Mouse (Mus musculus): ENCODE measurements at regions not wholly inside any gene's neighbourhood (a gene's known extent, or its start where the extent isn't known, plus 50 kb on each side); places are given as distances from the start of the nearest gene placed in this dataset.

GRCm38 (mm10) chr9:117892601-117893000, 147.7 kb upstream of the Azi2 start:
- no peak overlapping the region for H3K4me2 ChIP-seq (ENCODE audit: low read depth, low read length)
- no peak for DNase-seq (ENCODE audit: low spot score)
- WGBS: 50% methylated on average over 6 of the region's 6 CpGs

DNA sequence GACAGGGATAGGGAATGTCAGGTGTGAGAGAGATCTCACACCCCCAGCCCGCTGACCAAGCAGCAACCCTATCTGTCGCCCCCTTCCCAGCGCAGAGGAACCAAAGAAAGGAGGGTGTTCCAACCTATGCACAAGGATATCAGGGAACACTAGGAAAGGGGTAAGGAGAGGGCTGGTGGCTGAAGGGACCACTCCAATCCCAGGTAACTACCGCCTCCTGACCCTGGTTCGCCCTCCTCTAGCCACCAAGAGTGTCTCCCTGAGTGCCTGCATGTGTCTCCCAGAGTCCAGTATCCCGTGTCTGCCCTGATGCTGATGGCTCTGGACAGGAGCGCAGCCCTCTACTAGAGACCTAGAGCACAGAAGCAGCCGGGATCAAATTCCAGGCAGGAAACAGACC, 167.1 kb upstream of the Azi2 start:
- ATAC-seq (ENCODE audit: low read depth) (no peak; the same call in 1 of the 2 replicates), DNase-seq (ENCODE audit: low spot score) (no peak)
- H3K4me2 ChIP-seq (ENCODE audit: low read depth, low read length): peak overlapping the region; percentile 98
- 0 out of 2 replicates have a peak overlapping the region, but pooled peaks have one; percentile 33 for H3K27ac ChIP-seq (replicated peaks; ENCODE audit: low read depth, low read length)
- H3K9ac ChIP-seq (ENCODE audit: low read depth, low read length): peak overlapping the region; percentile 65
- no peaks in the 10 kb centered on the region for H3K9me3 ChIP-seq (ENCODE audit: control insufficient read depth, low read length)
- peaks cover 27% of the 10 kb centered on the region for H3K27me3 ChIP-seq (replicated peaks; ENCODE audit: control insufficient read depth, insufficient read depth, low read length)
- peak overlapping the region; percentile 62 for H3K4me3 ChIP-seq (ENCODE audit: low read depth, low read length)
- no peaks in the 10 kb centered on the region for H3K36me3 ChIP-seq (ENCODE audit: control insufficient read depth, insufficient read depth, low read length)
- WGBS: 20% methylated on average over 8 of the region's 8 CpGs
- peaks cover 13% of the 10 kb centered on the region; the same call in 1 of the 2 replicates for H3K4me1 ChIP-seq (ENCODE audit: control insufficient read depth, insufficient read depth, low read length)

More at GRCm38 (mm10) chr9:117892601-117893000, 147.7 kb upstream of the Azi2 start:
- Histone ChIP-seq H3K4me3 (ENCODE audit: low read depth, low read length) (no peak overlapping the region), H3K27me3 (replicated peaks; ENCODE audit: control insufficient read depth, insufficient read depth, low read length) (no peaks in the 10 kb centered on the region), H3K9me3 (ENCODE audit: control insufficient read depth, low read length) (no peaks in the 10 kb centered on the region), H3K4me1 (ENCODE audit: control insufficient read depth, insufficient read depth, low read length) (no peaks in the 10 kb centered on the region), H3K36me3 (ENCODE audit: control insufficient read depth, insufficient read depth, low read length) (no peaks in the 10 kb centered on the region), H3K27ac (replicated peaks; ENCODE audit: low read depth, low read length) (no peak overlapping the region), H3K9ac (ENCODE audit: low read depth, low read length) (no peak overlapping the region)
- no peak for ATAC-seq (ENCODE audit: low read depth)

DNA sequence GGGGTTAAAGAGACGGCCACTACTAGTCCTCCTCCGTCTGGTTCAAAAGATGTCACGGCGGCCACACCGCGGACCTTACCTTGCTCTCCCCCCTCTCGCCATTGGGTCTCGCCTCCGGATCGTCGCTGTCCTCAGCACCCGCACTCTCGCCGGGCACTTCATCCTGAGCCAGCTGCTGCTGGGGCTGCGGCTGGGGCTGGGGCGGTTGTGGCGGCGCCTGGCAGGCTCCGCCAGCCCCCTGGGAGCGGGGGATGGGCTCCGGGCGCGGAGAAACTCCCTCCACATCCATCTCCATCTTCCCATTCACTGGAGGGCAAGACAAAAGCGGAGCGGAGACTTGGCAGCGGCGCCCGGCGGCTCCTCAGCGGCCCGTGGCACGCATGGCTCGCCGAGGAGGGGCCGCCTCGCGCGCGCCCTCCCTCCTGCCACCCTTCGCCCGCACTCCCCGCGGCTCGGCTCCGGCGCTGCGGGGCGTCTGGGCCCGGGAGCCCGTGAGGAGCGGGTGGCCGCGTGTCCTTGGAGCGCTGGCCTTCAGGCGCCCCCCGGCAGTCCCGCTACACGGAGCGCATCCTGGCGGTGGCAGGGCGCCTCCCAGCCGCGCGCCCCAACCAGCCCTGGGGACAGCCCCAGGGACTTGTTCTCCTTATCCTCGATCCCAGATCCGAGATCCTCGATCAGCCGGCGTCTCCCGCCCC, 167.8 kb upstream of the Azi2 start:
- Histone ChIP-seq H3K4me1 (ENCODE audit: control insufficient read depth, insufficient read depth, low read length) (peaks cover 13% of the 10 kb centered on the region; the same call in 1 of the 2 replicates), H3K9ac (ENCODE audit: low read depth, low read length) (peak overlapping the region; percentile 65), H3K4me2 (ENCODE audit: low read depth, low read length) (peak overlapping the region; percentile 98), H3K36me3 (ENCODE audit: control insufficient read depth, insufficient read depth, low read length) (no peaks in the 10 kb centered on the region), H3K4me3 (ENCODE audit: low read depth, low read length) (peak overlapping the region; percentile 62), H3K27me3 (replicated peaks; ENCODE audit: control insufficient read depth, insufficient read depth, low read length) (peaks cover 27% of the 10 kb centered on the region), H3K9me3 (ENCODE audit: control insufficient read depth, low read length) (no peaks in the 10 kb centered on the region), H3K27ac (replicated peaks; ENCODE audit: low read depth, low read length) (peak overlapping the region; percentile 33; the same call in 1 of the 2 replicates)
- peak; percentile 86 for ATAC-seq (ENCODE audit: low read depth)
- WGBS: 0% methylated on average over 35 of the region's 70 CpGs
- DNase-seq (ENCODE audit: low spot score): peak; percentile 54

DNA sequence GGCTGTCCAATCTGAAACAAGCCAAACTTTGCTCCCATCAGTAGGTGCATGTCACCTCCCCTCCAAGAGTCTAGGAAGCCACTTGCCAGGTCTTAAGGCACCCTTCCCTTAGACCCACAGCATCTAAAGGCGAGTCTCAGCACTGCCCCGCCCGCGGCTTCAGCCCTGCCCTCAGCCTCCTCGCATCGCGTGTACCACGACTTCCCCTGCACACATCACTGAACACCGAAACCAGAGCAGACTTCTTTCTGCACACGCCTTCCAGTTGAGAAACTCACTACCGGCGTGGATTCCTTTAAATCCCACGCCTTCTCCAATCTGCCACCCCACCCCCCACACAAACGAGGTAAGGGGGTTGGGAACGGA, 168.3 kb upstream of the Azi2 start:
- WGBS: 0% methylated on average over 15 of the region's 15 CpGs
- no peak overlapping the region for H3K27ac ChIP-seq (replicated peaks; ENCODE audit: low read depth, low read length)
- DNase-seq (ENCODE audit: low spot score): peak; percentile 22
- no peaks in the 10 kb centered on the region for H3K9me3 ChIP-seq (ENCODE audit: control insufficient read depth, low read length)
- H3K27me3 ChIP-seq (replicated peaks; ENCODE audit: control insufficient read depth, insufficient read depth, low read length): peaks cover 27% of the 10 kb centered on the region
- H3K36me3 ChIP-seq (ENCODE audit: control insufficient read depth, insufficient read depth, low read length): no peaks in the 10 kb centered on the region
- peak overlapping the region; percentile 98 for H3K4me2 ChIP-seq (ENCODE audit: low read depth, low read length)
- peak; percentile 48; the same call in 1 of the 2 replicates for ATAC-seq (ENCODE audit: low read depth)
- peaks cover 13% of the 10 kb centered on the region; the same call in 1 of the 2 replicates for H3K4me1 ChIP-seq (ENCODE audit: control insufficient read depth, insufficient read depth, low read length)
- H3K4me3 ChIP-seq (ENCODE audit: low read depth, low read length): peak overlapping the region; percentile 62
- H3K9ac ChIP-seq (ENCODE audit: low read depth, low read length): peak overlapping the region; percentile 65; the same call in 1 of the 2 replicates

GRCm38 (mm10) chr9:117870616-117871015, 169.7 kb upstream of the Azi2 start:
- peak overlapping the region; percentile 98; the same call in 1 of the 2 replicates for H3K4me2 ChIP-seq (ENCODE audit: low read depth, low read length)
- H3K9me3 ChIP-seq (ENCODE audit: control insufficient read depth, low read length): no peaks in the 10 kb centered on the region
- no peak for ATAC-seq (ENCODE audit: low read depth)

GRCm38 (mm10) chr9:117863944-117864343, 176.4 kb upstream of the Azi2 start:
- no peaks in the 10 kb centered on the region for H3K9me3 ChIP-seq (ENCODE audit: control insufficient read depth, low read length)
- no peaks in the 10 kb centered on the region for H3K4me1 ChIP-seq (ENCODE audit: control insufficient read depth, insufficient read depth, low read length)
- no peak for DNase-seq (ENCODE audit: low spot score)
- no peaks in the 10 kb centered on the region for H3K36me3 ChIP-seq (ENCODE audit: control insufficient read depth, insufficient read depth, low read length)
- ATAC-seq (ENCODE audit: low read depth): no peak
- H3K4me3 ChIP-seq (ENCODE audit: low read depth, low read length): no peak overlapping the region
- no peaks in the 10 kb centered on the region for H3K27me3 ChIP-seq (replicated peaks; ENCODE audit: control insufficient read depth, insufficient read depth, low read length)
- no peak overlapping the region for H3K27ac ChIP-seq (replicated peaks; ENCODE audit: low read depth, low read length)
- no peak overlapping the region for H3K9ac ChIP-seq (ENCODE audit: low read depth, low read length)
- WGBS: 95% methylated on average over 3 of the region's 3 CpGs
- H3K4me2 ChIP-seq (ENCODE audit: low read depth, low read length): no peak overlapping the region

More at GRCm38 (mm10) chr9:117870616-117871015, 169.7 kb upstream of the Azi2 start:
- no peak overlapping the region for H3K27ac ChIP-seq (replicated peaks; ENCODE audit: low read depth, low read length)
- 52% methylated on average over 11 of the region's 11 CpGs for WGBS
- DNase-seq (ENCODE audit: low spot score): peak; percentile 15
- H3K36me3 ChIP-seq (ENCODE audit: control insufficient read depth, insufficient read depth, low read length): no peaks in the 10 kb centered on the region
- no peak overlapping the region for H3K9ac ChIP-seq (ENCODE audit: low read depth, low read length)
- peaks cover 27% of the 10 kb centered on the region for H3K27me3 ChIP-seq (replicated peaks; ENCODE audit: control insufficient read depth, insufficient read depth, low read length)
- peaks cover 13% of the 10 kb centered on the region; the same call in 1 of the 2 replicates for H3K4me1 ChIP-seq (ENCODE audit: control insufficient read depth, insufficient read depth, low read length)
- H3K4me3 ChIP-seq (ENCODE audit: low read depth, low read length): no peak overlapping the region

DNA sequence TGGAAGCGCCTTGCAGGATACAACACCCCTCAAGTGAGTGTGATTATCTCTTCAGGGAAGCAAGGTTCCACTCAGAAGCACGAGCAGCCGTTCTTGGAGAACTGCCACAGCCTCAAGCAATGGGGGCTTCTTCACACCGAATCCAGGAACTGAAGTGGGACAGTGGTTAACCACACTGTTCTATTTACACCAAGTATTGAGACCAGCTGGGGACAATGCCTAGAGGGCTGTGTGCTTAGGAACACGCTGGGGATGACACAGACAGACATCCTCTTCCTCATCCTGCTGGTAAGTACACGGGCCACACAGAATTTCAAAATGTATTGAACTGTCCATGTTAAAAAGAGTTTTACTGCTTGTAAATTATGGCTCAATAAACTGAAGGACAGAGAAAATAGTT, 177.0 kb upstream of the Azi2 start:
- no peak overlapping the region for H3K4me2 ChIP-seq (ENCODE audit: low read depth, low read length)
- H3K9ac ChIP-seq (ENCODE audit: low read depth, low read length): no peak overlapping the region
- H3K4me3 ChIP-seq (ENCODE audit: low read depth, low read length): no peak overlapping the region
- no peak overlapping the region for H3K27ac ChIP-seq (replicated peaks; ENCODE audit: low read depth, low read length)
- DNase-seq (ENCODE audit: low spot score) (peak; percentile 9), ATAC-seq (ENCODE audit: low read depth) (no peak)
- H3K27me3 ChIP-seq (replicated peaks; ENCODE audit: control insufficient read depth, insufficient read depth, low read length): no peaks in the 10 kb centered on the region
- no peaks in the 10 kb centered on the region for H3K4me1 ChIP-seq (ENCODE audit: control insufficient read depth, insufficient read depth, low read length)
- H3K36me3 ChIP-seq (ENCODE audit: control insufficient read depth, insufficient read depth, low read length): no peaks in the 10 kb centered on the region
- WGBS: 69% methylated on average over 6 of the region's 6 CpGs
- no peaks in the 10 kb centered on the region for H3K9me3 ChIP-seq (ENCODE audit: control insufficient read depth, low read length)

- Histone ChIP-seq H3K4me3 (ENCODE audit: low read depth, low read length) (no peak overlapping the region), H3K9me3 (ENCODE audit: control insufficient read depth, low read length) (peaks cover 6% of the 10 kb centered on the region), H3K9ac (ENCODE audit: low read depth, low read length) (no peak overlapping the region), H3K4me2 (ENCODE audit: low read depth, low read length) (no peak overlapping the region), H3K36me3 (ENCODE audit: control insufficient read depth, insufficient read depth, low read length) (no peaks in the 10 kb centered on the region), H3K27ac (replicated peaks; ENCODE audit: low read depth, low read length) (no peak overlapping the region), H3K4me1 (ENCODE audit: control insufficient read depth, insufficient read depth, low read length) (no peaks in the 10 kb centered on the region), H3K27me3 (replicated peaks; ENCODE audit: control insufficient read depth, insufficient read depth, low read length) (no peaks in the 10 kb centered on the region)
- WGBS: 74% methylated on average over 16 of the region's 16 CpGs
- peak; percentile 10 for DNase-seq (ENCODE audit: low spot score)
- no peak for ATAC-seq (ENCODE audit: low read depth)
Measured at GRCm38 (mm10) chr9:117859580-117860045, 180.7 kb upstream of the Azi2 start.

- no peak overlapping the region for H3K27ac ChIP-seq (replicated peaks; ENCODE audit: low read depth, low read length)
- no peaks in the 10 kb centered on the region for H3K27me3 ChIP-seq (replicated peaks; ENCODE audit: control insufficient read depth, insufficient read depth, low read length)
- H3K4me2 ChIP-seq (ENCODE audit: low read depth, low read length): no peak overlapping the region
- no peak overlapping the region for H3K9ac ChIP-seq (ENCODE audit: low read depth, low read length)
- H3K9me3 ChIP-seq (ENCODE audit: control insufficient read depth, low read length): no peaks in the 10 kb centered on the region
- ATAC-seq (ENCODE audit: low read depth) (no peak), DNase-seq (ENCODE audit: low spot score) (peak; percentile 74)
- H3K4me1 ChIP-seq (ENCODE audit: control insufficient read depth, insufficient read depth, low read length): no peaks in the 10 kb centered on the region
- no peak overlapping the region for H3K4me3 ChIP-seq (ENCODE audit: low read depth, low read length)
- no peaks in the 10 kb centered on the region for H3K36me3 ChIP-seq (ENCODE audit: control insufficient read depth, insufficient read depth, low read length)
- 46% methylated on average over 4 of the region's 4 CpGs for WGBS
Measured at GRCm38 (mm10) chr9:117843531-117843930, 196.8 kb upstream of the Azi2 start.

Data from embryonic facial prominence, embryonic 14.5 days (tissue).